Mouse (Mus musculus): ENCODE data around the gene Stil. TPM values are rescaled to one million over a fixed set of nuclear protein-coding genes. Genes with fewer than 3 reads are reported as not detected.

Gene Stil
- polyA plus RNA-seq, 1 experiment: 0.13 TPM

DNA sequence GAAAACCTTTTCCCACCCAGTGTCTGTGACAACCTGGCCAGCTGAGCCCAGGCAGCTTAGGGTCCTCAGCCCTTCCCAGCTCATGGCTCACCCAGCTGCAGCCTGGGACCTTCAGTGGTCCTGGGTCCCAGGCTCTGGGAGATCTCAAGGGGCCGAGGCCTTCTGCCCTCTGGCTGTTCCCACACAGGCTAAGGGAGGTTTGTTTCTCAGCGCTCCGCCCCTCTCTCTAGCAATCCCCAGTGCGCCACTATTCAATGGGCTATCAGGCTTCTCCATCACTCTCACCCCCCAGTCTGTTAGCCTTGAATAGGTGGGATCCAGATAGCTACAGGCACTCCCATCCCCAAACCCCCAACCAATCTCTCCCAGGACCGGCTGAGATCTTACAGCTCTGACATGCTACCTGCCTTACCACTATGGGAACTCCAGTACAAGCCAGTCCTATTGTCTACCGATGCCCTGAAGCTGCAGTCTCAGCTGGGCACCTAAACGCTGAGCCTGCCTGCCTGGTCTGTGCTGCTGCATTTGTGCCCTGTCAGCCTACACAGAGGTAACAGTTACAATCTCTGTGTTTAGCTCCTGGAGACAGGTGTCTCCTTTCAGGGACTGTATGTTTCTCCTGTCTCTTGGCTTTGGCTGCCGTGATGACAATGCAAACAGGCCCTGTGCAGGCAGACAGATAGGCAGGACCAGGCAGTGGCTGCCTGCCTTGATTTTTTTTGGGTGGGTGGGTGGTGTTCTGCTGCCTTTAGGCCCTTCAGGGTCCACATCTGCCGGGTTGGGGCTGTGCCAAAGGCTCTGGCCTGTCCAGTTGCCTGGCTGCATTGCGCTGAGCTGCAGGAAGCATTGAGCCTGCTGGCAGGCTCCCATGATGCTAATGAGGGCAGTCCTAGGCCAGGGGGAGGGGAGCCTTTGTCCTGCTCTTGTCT is 79.2 kb downstream of the Stil start:
- no peak overlapping the region for H3K4me3 ChIP-seq (ENCODE audit: insufficient read depth, low read depth, low read length)
- no peak overlapping the region for H3K27ac ChIP-seq (ENCODE audit: insufficient read depth, low read depth, low read length)
- H3K4me1 ChIP-seq (ENCODE audit: control insufficient read depth, insufficient read depth, low read length): peaks cover 4% of the 10 kb centered on the region; the same call in 1 of the 2 replicates
- H3K27me3 ChIP-seq (replicated peaks; ENCODE audit: control insufficient read depth, insufficient read depth, low read length): no peaks in the 10 kb centered on the region
- WGBS: 56% methylated on average over 10 of the region's 10 CpGs
- H3K36me3 ChIP-seq (ENCODE audit: control insufficient read depth, insufficient read depth, low read length): no peaks in the 10 kb centered on the region
- TF ChIP-seq CTCF (conservative IDR thresholded peaks at IDR 0.05; ENCODE audit: insufficient read depth, insufficient read length, low read depth, low read length): no peak
- no peak for TF ChIP-seq POLR2A (IDR thresholded peaks at IDR 0.05; ENCODE audit: low read depth, low read length)
- DNase-seq: peak; percentile 71

DNA sequence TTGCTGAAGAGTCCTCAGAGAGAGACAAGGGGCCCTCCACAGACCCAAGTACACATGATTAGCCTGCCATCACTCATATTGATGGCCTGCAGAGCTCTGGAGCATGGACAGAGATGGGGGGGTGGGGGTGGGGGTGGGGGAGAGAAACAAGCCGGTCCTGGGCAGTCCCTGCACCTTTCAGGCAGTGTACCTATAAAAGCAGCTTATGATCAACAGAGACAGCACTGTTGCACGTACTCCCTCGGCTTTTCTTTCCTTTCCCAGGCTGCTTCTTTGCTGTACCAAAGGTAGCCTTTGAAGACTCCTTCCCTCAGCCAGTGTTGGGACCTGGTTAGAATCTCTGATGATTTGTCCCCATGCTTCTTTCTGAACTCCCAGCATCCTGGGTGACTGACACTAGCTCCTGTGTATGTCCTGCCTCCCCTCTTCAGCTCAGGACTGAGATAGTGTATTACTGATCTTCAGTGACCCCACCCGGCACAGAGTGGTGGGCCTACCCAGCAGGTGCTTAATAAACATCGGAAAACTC is 79.9 kb downstream of the Stil start:
- WGBS: 44% methylated on average over 5 of the region's 5 CpGs
- peaks cover 4% of the 10 kb centered on the region; the same call in 1 of the 2 replicates for H3K4me1 ChIP-seq (ENCODE audit: control insufficient read depth, insufficient read depth, low read length)
- H3K36me3 ChIP-seq (ENCODE audit: control insufficient read depth, insufficient read depth, low read length): no peaks in the 10 kb centered on the region
- H3K27me3 ChIP-seq (replicated peaks; ENCODE audit: control insufficient read depth, insufficient read depth, low read length): no peaks in the 10 kb centered on the region
- TF ChIP-seq CTCF (conservative IDR thresholded peaks at IDR 0.05; ENCODE audit: insufficient read depth, insufficient read length, low read depth, low read length) (no peak), POLR2A (IDR thresholded peaks at IDR 0.05; ENCODE audit: low read depth, low read length) (no peak)
- no peak overlapping the region for H3K27ac ChIP-seq (ENCODE audit: insufficient read depth, low read depth, low read length)
- no peak for DNase-seq
- no peak overlapping the region for H3K4me3 ChIP-seq (ENCODE audit: insufficient read depth, low read depth, low read length)

- Histone ChIP-seq H3K27ac (ENCODE audit: insufficient read depth, low read depth, low read length) (no peak overlapping the region), H3K36me3 (ENCODE audit: control insufficient read depth, insufficient read depth, low read length) (no peaks in the 10 kb centered on the region), H3K27me3 (replicated peaks; ENCODE audit: control insufficient read depth, insufficient read depth, low read length) (no peaks in the 10 kb centered on the region), H3K4me3 (ENCODE audit: insufficient read depth, low read depth, low read length) (no peak overlapping the region), H3K4me1 (ENCODE audit: control insufficient read depth, insufficient read depth, low read length) (peaks cover 13% of the 10 kb centered on the region)
- DNase-seq: no peak
- no peak for TF ChIP-seq CTCF (conservative IDR thresholded peaks at IDR 0.05; ENCODE audit: insufficient read depth, insufficient read length, low read depth, low read length)
- no peak for TF ChIP-seq POLR2A (IDR thresholded peaks at IDR 0.05; ENCODE audit: low read depth, low read length)
- WGBS: 82% methylated on average over 3 of the region's 3 CpGs
These were observed 83.1 kb downstream of the Stil start for GRCm38 (mm10) chr4:115083031-115083430.

DNA sequence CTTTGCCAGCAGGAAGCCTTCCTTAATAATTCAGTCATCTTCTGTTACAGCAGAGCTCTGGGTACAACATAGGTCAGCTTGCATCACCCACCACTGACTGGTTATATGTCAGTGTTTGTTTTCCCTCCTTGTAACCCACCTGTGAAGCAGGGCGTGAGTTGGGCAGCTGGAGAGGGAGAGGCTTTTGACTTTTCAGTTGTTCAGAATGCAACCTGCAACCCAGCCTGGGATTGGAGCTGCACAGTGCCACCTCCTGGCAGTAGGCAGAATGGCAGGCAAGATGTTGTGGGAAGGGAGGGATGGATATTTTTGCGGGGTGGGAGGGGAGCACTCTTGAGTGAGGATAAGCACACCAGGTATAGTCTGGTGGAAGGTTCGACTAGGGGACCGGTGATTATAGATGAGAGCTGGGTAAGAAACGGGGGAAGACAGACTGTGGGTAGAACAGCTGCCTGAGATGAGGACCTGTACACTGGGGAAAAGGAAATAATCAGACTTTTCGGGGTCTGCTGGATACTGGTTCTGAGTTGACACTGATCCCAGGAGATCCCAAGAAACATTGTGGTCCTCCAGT is 85.7 kb downstream of the Stil start:
- TF ChIP-seq POLR2A (IDR thresholded peaks at IDR 0.05; ENCODE audit: low read depth, low read length): no peak
- TF ChIP-seq CTCF (conservative IDR thresholded peaks at IDR 0.05; ENCODE audit: insufficient read depth, insufficient read length, low read depth, low read length): peak; percentile 98
- WGBS: 19% methylated on average over 6 of the region's 6 CpGs
- H3K27me3 ChIP-seq (replicated peaks; ENCODE audit: control insufficient read depth, insufficient read depth, low read length): no peaks in the 10 kb centered on the region
- H3K4me3 ChIP-seq (ENCODE audit: insufficient read depth, low read depth, low read length): no peak overlapping the region
- H3K36me3 ChIP-seq (ENCODE audit: control insufficient read depth, insufficient read depth, low read length): no peaks in the 10 kb centered on the region
- peaks cover 13% of the 10 kb centered on the region for H3K4me1 ChIP-seq (ENCODE audit: control insufficient read depth, insufficient read depth, low read length)
- DNase-seq: peak; percentile 75
- no peak overlapping the region for H3K27ac ChIP-seq (ENCODE audit: insufficient read depth, low read depth, low read length)

DNA sequence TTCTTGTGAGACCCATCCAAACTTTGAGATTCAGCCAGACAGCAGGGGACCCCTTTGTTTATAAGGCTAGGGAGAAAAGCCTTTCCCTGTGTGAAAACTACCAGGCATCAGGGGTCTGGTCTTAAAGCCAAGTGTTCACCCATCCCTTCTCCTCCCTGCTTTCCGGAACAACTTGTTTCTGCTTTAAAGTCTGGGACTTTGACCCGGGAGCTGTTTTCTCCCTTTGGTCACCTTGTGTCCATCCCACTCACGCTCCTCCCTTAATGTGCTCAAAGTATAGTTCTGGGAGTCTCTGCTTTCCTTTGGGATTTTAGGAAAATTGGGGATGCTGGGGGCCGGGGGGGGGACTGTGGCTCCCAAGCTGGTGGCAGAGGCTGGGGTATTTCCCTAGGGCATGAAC is 86.3 kb downstream of the Stil start:
- Histone ChIP-seq H3K4me3 (ENCODE audit: insufficient read depth, low read depth, low read length) (no peak overlapping the region), H3K36me3 (ENCODE audit: control insufficient read depth, insufficient read depth, low read length) (no peaks in the 10 kb centered on the region), H3K4me1 (ENCODE audit: control insufficient read depth, insufficient read depth, low read length) (peaks cover 13% of the 10 kb centered on the region), H3K27ac (ENCODE audit: insufficient read depth, low read depth, low read length) (peak overlapping the region; percentile 92), H3K27me3 (replicated peaks; ENCODE audit: control insufficient read depth, insufficient read depth, low read length) (no peaks in the 10 kb centered on the region)
- WGBS: 39% methylated on average over 4 of the region's 4 CpGs
- peak; percentile 79 for DNase-seq
- TF ChIP-seq CTCF (conservative IDR thresholded peaks at IDR 0.05; ENCODE audit: insufficient read depth, insufficient read length, low read depth, low read length) (no peak), POLR2A (IDR thresholded peaks at IDR 0.05; ENCODE audit: low read depth, low read length) (no peak)

- Histone ChIP-seq H3K27me3 (replicated peaks; ENCODE audit: control insufficient read depth, insufficient read depth, low read length) (no peaks in the 10 kb centered on the region), H3K27ac (ENCODE audit: insufficient read depth, low read depth, low read length) (peak overlapping the region; percentile 92), H3K4me1 (ENCODE audit: control insufficient read depth, insufficient read depth, low read length) (peaks cover 18% of the 10 kb centered on the region), H3K4me3 (ENCODE audit: insufficient read depth, low read depth, low read length) (no peak overlapping the region), H3K36me3 (ENCODE audit: control insufficient read depth, insufficient read depth, low read length) (no peaks in the 10 kb centered on the region)
- 23% methylated on average over 3 of the region's 3 CpGs for WGBS
- TF ChIP-seq CTCF (conservative IDR thresholded peaks at IDR 0.05; ENCODE audit: insufficient read depth, insufficient read length, low read depth, low read length): no peak
- TF ChIP-seq POLR2A (IDR thresholded peaks at IDR 0.05; ENCODE audit: low read depth, low read length): no peak
- peak; percentile 86 for DNase-seq
These were observed 86.9 kb downstream of the Stil start for GRCm38 (mm10) chr4:115086763-115087415.

All from kidney, adult 2 months (tissue).